Mouse (Mus musculus) heart, postnatal 0 days (tissue): ENCODE results near the gene Plscr3. TPM values are rescaled to one million over a fixed set of nuclear protein-coding genes. Genes with fewer than 3 reads are reported as not detected.

Source experiments
- ATAC-seq: fragments of 200-750 bp; cut with Nextera tagmentation; 2 replicates; pipeline ENCODE4 v1.8.0; 2017; ENCODE audit warnings: low read depth, moderate number of reproducible peaks, moderate library complexity; ENCODE audit not compliant: insufficient read depth
- DNase-seq: peaks from one replicate; pipeline ENCODE4 v3.0.0-alpha.2; 2016; ENCODE audit warnings: low spot score
- H3K27ac ChIP-seq: fragments of 300-500 bp; sonication (generic); 2 replicates; pipeline ENCODE4 v1.5.1; 2014; ENCODE audit warnings: low read depth, mild to moderate bottlenecking
- H3K27me3 ChIP-seq: fragments of 300-500 bp; sonication (generic); 2 replicates; pipeline ENCODE4 v1.6.1; 2014; ENCODE audit warnings: low read length, mixed read lengths; ENCODE audit not compliant: control insufficient read depth, insufficient read depth
- H3K36me3 ChIP-seq: fragments of 300-500 bp; sonication (generic); replicated peaks from 2 replicates; pipeline ENCODE4 v1.6.1; 2014; ENCODE audit warnings: low read length, mixed read lengths; ENCODE audit not compliant: control insufficient read depth, insufficient read depth
- H3K4me1 ChIP-seq: fragments of 300-500 bp; sonication (generic); 2 replicates; pipeline ENCODE4 v1.6.1; 2014; ENCODE audit warnings: antibody characterized with exemption; ENCODE audit not compliant: control insufficient read depth, insufficient read depth
- H3K4me2 ChIP-seq: fragments of 300-500 bp; sonication (generic); 2 replicates; pipeline ENCODE4 v1.6.1; 2014; ENCODE audit warnings: low read depth, mild to moderate bottlenecking, low read length, moderate library complexity
- H3K4me3 ChIP-seq: fragments of 300-500 bp; sonication (generic); 2 replicates; pipeline ENCODE4 v1.5.1; 2014; ENCODE audit warnings: low read depth, low read length
- H3K9ac ChIP-seq: fragments of 300-500 bp; sonication (generic); replicated peaks from 2 replicates; pipeline ENCODE4 v1.6.1; 2014; ENCODE audit warnings: low read depth, low read length, mixed read lengths
- H3K9me3 ChIP-seq: fragments of 300-500 bp; sonication (generic); replicated peaks from 2 replicates; pipeline ENCODE4 v1.6.1; 2016; ENCODE audit warnings: low read length; ENCODE audit not compliant: control insufficient read depth
- CTCF ChIP-seq: IDR thresholded peaks from 2 replicates; pipeline ENCODE4 v1.5.1; 2016; ENCODE audit warnings: antibody characterized with exemption, control low read depth, low read depth
- EP300 ChIP-seq: IDR thresholded peaks from 2 replicates; pipeline ENCODE4 v1.6.1; 2016; ENCODE audit warnings: antibody characterized with exemption, low read depth
- WGBS: fragments of 180-500 bp; shearing (Covaris S2); extraction: QIAGEN DNeasy Blood & Tissue Kit; methylation state at CpG from one replicate; pipeline ENCODE4 v1.1.7; 2014; 5-methylcytosine and 5-hydroxymethylcytosine counted together
- polyA plus RNA-seq: library from polyadenylated mRNA; unstranded; fragments of >200 nt; fragmentation: Nextera tagmentation; extraction: Ambion mirVana; gene quantifications from 2 replicates; pipeline ENCODE4 v1.2.1, GENCODE M21; 2015
- total RNA-seq: library from RNA; depleted of rRNA; stranded (reverse); fragments of >200 nt; gene quantifications from 2 replicates; pipeline ENCODE4 v1.2.3, GENCODE M21; 2014; ENCODE audit warnings: low replicate concordance

The Plscr3 gene
- total and polyA plus RNA-seq, 2 experiments from 2014 or later, result 50.9 to 62.3 TPM

GRCm38 (mm10) chr11:69833554-69833953 is 12.6 kb upstream of the Plscr3 start:
- H3K27me3 ChIP-seq, result peaks cover 41% of the 10 kb centered on the region
- peak overlapping the region; percentile 31 for H3K4me3 ChIP-seq

GRCm38 (mm10) chr11:69834001-69834549 is 12.1 kb upstream of the Plscr3 start:
- peak overlapping the region; percentile 47 for H3K9ac ChIP-seq
- H3K27me3 ChIP-seq, result peaks cover 41% of the 10 kb centered on the region
- peaks cover 7% of the 10 kb centered on the region; the same call in 1 of the 2 replicates for H3K4me1 ChIP-seq
- WGBS, result 10% methylated on average over 33 of the region's 48 CpGs
- no peak overlapping the region for H3K27ac ChIP-seq
- no peaks in the 10 kb centered on the region for H3K9me3 ChIP-seq
- no peak for TF ChIP-seq CTCF
- TF ChIP-seq EP300, result no peak
- H3K36me3 ChIP-seq, result no peaks in the 10 kb centered on the region
- peak overlapping the region; percentile 59 for H3K4me2 ChIP-seq
- ATAC-seq (no peak), DNase-seq (no peak)
- H3K4me3 ChIP-seq, result peak overlapping the region; percentile 31

More at GRCm38 (mm10) chr11:69833554-69833953, 12.6 kb upstream of the Plscr3 start:
- H3K4me2 ChIP-seq, result peak overlapping the region; percentile 59
- DNase-seq (no peak), ATAC-seq (no peak)
- H3K9ac ChIP-seq, result no peak overlapping the region; the same call in 1 of the 2 replicates
- 47% methylated on average over 8 of the region's 8 CpGs for WGBS
- no peaks in the 10 kb centered on the region for H3K9me3 ChIP-seq
- H3K4me1 ChIP-seq, result 0 out of 2 replicates have a peak, but pooled peaks cover 4% of the 10 kb centered on the region
- TF ChIP-seq CTCF (no peak), EP300 (no peak)
- H3K36me3 ChIP-seq, result no peaks in the 10 kb centered on the region
- H3K27ac ChIP-seq, result no peak overlapping the region

- no peak overlapping the region for H3K4me3 ChIP-seq
- WGBS, result 22% methylated on average over 9 of the region's 9 CpGs
- no peak overlapping the region for H3K27ac ChIP-seq
- peaks cover 41% of the 10 kb centered on the region for H3K27me3 ChIP-seq
- no peaks in the 10 kb centered on the region for H3K9me3 ChIP-seq
- peaks cover 11% of the 10 kb centered on the region; the same call in 1 of the 2 replicates for H3K4me1 ChIP-seq
- TF ChIP-seq CTCF, result no peak
- TF ChIP-seq EP300, result no peak
- DNase-seq (no peak), ATAC-seq (no peak)
- no peaks in the 10 kb centered on the region for H3K36me3 ChIP-seq
- H3K4me2 ChIP-seq, result no peak overlapping the region
- no peak overlapping the region for H3K9ac ChIP-seq
These were observed 10.7 kb upstream of the Plscr3 start for GRCm38 (mm10) chr11:69835326-69835965.

GRCm38 (mm10) chr11:69835966-69836335 is 10.2 kb upstream of the Plscr3 start:
- ATAC-seq (no peak), DNase-seq (no peak)
- Histone ChIP-seq H3K4me1 (peaks cover 11% of the 10 kb centered on the region; the same call in 1 of the 2 replicates), H3K36me3 (no peaks in the 10 kb centered on the region), H3K9me3 (no peaks in the 10 kb centered on the region), H3K4me2 (no peak overlapping the region), H3K27me3 (peaks cover 41% of the 10 kb centered on the region), H3K4me3 (no peak overlapping the region), H3K27ac (no peak overlapping the region), H3K9ac (no peak overlapping the region)
- 18% methylated on average over 4 of the region's 4 CpGs for WGBS
- TF ChIP-seq CTCF (no peak), EP300 (no peak)

GRCm38 (mm10) chr11:69836703-69837576 is 9.2 kb upstream of the Plscr3 start:
- Histone ChIP-seq H3K9me3 (no peaks in the 10 kb centered on the region), H3K27ac (peak overlapping the region; percentile 47), H3K27me3 (peaks cover 41% of the 10 kb centered on the region), H3K36me3 (no peaks in the 10 kb centered on the region), H3K4me1 (peaks cover 11% of the 10 kb centered on the region; the same call in 1 of the 2 replicates), H3K4me2 (peak overlapping the region; percentile 83), H3K4me3 (peak overlapping the region; percentile 64), H3K9ac (peak overlapping the region; percentile 56)
- ATAC-seq (no peak), DNase-seq (no peak)
- TF ChIP-seq EP300, result no peak
- no peak for TF ChIP-seq CTCF
- WGBS, result 3% methylated on average over 50 of the region's 52 CpGs
